Mouse (Mus musculus) kidney, adult 2 months (tissue): ENCODE data around the gene Magi1.

Source experiments
- CTCF ChIP-seq: fragments of 200-500 bp; conservative IDR thresholded peaks from 2 replicates; pipeline ENCODE4 v1.5.1; 2011; ENCODE audit warnings: low read depth, mild to moderate bottlenecking, control low read depth, low read length, moderate library complexity, mixed read lengths; ENCODE audit not compliant: insufficient read depth, insufficient read length
- POLR2A ChIP-seq: fragments of 200-500 bp; IDR thresholded peaks from one replicate; pipeline ENCODE4 v1.6.1; 2011; ENCODE audit warnings: low read depth, low read length, control low read depth

- no peak for TF ChIP-seq CTCF
- TF ChIP-seq POLR2A, result no peak
Measured at GRCm38 (mm10) chr6:94020566-94020965, 263.2 kb downstream of the Magi1 start.
